Mouse (Mus musculus): ENCODE data around the gene Tfb2m. TPM values are rescaled to one million over a fixed set of nuclear protein-coding genes. Genes with fewer than 3 reads are reported as not detected.

Tfb2m gene
- total and polyA plus RNA-seq, 3 experiments: 9.0 to 51.9 (median 39.8) TPM

DNA sequence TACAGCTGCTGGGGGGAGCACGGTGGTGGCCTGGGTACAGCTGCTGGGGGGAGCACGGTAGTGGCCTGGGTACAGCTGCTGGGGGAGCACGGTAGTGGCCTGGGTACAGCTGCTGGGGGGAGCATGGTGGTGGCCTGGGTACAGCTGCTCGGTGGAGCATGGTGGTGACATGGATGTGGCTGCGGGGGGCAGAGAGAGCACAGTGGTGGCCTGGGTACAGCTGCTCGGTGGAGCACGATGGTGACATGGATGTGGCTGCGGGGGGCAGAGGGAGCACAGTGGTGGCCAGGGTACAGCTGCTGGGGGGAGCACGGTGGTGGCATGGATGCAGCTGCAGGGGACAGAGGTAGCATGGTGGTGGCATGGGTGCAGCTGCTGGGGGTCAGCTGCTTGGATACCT lies 39.6 kb upstream of the Tfb2m start:
- DNase-seq (ENCODE audit: low spot score): no peak
- peaks cover 50% of the 10 kb centered on the region for H3K36me3 ChIP-seq (replicated peaks)
- no peaks in the 10 kb centered on the region for H3K27me3 ChIP-seq (ENCODE audit: insufficient read depth, low read length)
- H3K4me3 ChIP-seq (ENCODE audit: low read depth, low read length): peak overlapping the region; percentile 28; the same call in 1 of the 2 replicates
- peaks cover 74% of the 10 kb centered on the region for H3K4me1 ChIP-seq (ENCODE audit: insufficient read depth, low read depth, low read length)
- no peak for ATAC-seq (ENCODE audit: extremely low read depth, insufficient number of reproducible peaks, low FRiP score, poor library complexity, severe bottlenecking)
- TF ChIP-seq CTCF (IDR thresholded peaks at IDR 0.05; ENCODE audit: low read depth, low read length) (no peak), GATA1 (IDR thresholded peaks at IDR 0.05; ENCODE audit: borderline replicate concordance, low read length) (no peak), POLR2AphosphoS5 (IDR thresholded peaks at IDR 0.05; ENCODE audit: insufficient replicate concordance, low read depth, low read length) (no peak), TAL1 (conservative IDR thresholded peaks at IDR 0.05; ENCODE audit: low read depth, low read length) (no peak), GATA2 (IDR thresholded peaks at IDR 0.05; ENCODE audit: borderline replicate concordance, low read depth, low read length) (no peak)
- H3K9me3 ChIP-seq (replicated peaks): no peaks in the 10 kb centered on the region

DNA sequence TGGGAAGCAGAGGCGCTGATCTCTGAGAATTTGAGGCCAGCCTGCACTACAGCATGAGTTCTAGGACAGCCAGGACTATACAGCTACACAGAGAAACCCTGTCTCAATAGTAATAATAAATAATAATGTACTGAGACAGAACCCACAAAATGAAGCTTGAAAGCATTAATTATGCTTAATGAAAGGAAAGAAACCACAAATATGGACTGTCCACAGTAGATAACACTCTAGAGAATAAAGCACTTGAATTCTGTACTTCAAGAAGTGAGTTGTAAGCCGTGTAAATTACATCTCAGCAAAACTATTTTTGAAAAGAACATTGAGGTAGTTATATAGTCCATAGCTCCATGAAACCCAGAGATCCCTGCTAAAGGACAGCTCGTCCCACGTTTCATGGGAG lies 38.2 kb upstream of the Tfb2m start:
- Histone ChIP-seq H3K4me1 (ENCODE audit: insufficient read depth, low read depth, low read length) (peaks cover 79% of the 10 kb centered on the region), H3K4me3 (ENCODE audit: low read depth, low read length) (no peak overlapping the region), H3K9me3 (replicated peaks) (no peaks in the 10 kb centered on the region), H3K27me3 (ENCODE audit: insufficient read depth, low read length) (no peaks in the 10 kb centered on the region), H3K36me3 (replicated peaks) (peaks cover 55% of the 10 kb centered on the region)
- ATAC-seq (ENCODE audit: extremely low read depth, insufficient number of reproducible peaks, low FRiP score, poor library complexity, severe bottlenecking) (no peak), DNase-seq (ENCODE audit: low spot score) (no peak)
- TF ChIP-seq GATA2 (IDR thresholded peaks at IDR 0.05; ENCODE audit: borderline replicate concordance, low read depth, low read length) (no peak), POLR2AphosphoS5 (IDR thresholded peaks at IDR 0.05; ENCODE audit: insufficient replicate concordance, low read depth, low read length) (no peak), CTCF (IDR thresholded peaks at IDR 0.05; ENCODE audit: low read depth, low read length) (no peak), GATA1 (IDR thresholded peaks at IDR 0.05; ENCODE audit: borderline replicate concordance, low read length) (no peak), TAL1 (conservative IDR thresholded peaks at IDR 0.05; ENCODE audit: low read depth, low read length) (no peak)

DNA sequence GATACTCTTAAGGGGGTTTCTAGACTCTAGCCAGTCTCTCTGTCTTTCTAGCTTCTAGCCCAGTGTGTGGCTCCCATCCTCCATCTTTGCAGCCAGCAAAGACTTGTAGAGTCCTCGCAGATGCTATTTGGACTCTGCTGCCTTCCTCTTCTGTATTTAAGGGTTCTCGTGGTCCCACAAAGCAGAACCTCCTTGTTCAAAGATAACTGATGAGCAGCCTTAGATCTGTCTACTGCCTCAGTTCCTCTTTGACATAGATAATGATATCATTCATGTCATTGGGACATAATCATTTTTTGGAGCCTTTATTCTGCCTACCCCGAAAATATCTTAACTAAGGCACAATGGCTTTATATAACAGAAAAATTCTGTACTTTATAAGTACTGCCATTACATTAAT lies 37.0 kb upstream of the Tfb2m start:
- Histone ChIP-seq H3K36me3 (replicated peaks) (peaks cover 55% of the 10 kb centered on the region), H3K4me3 (ENCODE audit: low read depth, low read length) (no peak overlapping the region), H3K4me1 (ENCODE audit: insufficient read depth, low read depth, low read length) (peaks cover 87% of the 10 kb centered on the region), H3K9me3 (replicated peaks) (no peaks in the 10 kb centered on the region), H3K27me3 (ENCODE audit: insufficient read depth, low read length) (no peaks in the 10 kb centered on the region)
- no peak for TF ChIP-seq CTCF (IDR thresholded peaks at IDR 0.05; ENCODE audit: low read depth, low read length)
- no peak for TF ChIP-seq GATA1 (IDR thresholded peaks at IDR 0.05; ENCODE audit: borderline replicate concordance, low read length)
- no peak for TF ChIP-seq POLR2AphosphoS5 (IDR thresholded peaks at IDR 0.05; ENCODE audit: insufficient replicate concordance, low read depth, low read length)
- no peak for TF ChIP-seq GATA2 (IDR thresholded peaks at IDR 0.05; ENCODE audit: borderline replicate concordance, low read depth, low read length)
- TF ChIP-seq TAL1 (conservative IDR thresholded peaks at IDR 0.05; ENCODE audit: low read depth, low read length): no peak
- ATAC-seq (ENCODE audit: extremely low read depth, insufficient number of reproducible peaks, low FRiP score, poor library complexity, severe bottlenecking) (no peak), DNase-seq (ENCODE audit: low spot score) (no peak)

DNA sequence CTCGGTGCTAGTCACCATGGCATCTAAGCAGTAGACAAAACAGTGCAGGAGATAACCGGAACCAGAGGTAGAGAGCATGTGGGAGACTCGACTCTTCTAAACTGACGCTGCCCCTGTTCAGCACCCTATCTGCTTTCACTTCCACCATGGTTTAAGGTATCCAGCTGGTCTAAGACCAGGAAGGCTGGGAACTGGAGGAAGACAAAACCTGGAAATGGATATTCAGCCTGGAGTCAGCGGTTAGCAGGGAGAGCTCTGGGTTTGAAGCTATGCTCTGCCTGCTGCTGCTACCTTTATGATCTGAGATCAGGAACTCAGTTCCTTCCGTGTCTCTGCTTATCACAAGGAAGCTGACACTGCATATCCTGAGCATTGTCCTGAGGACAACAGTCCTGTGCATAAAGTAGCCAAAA lies 36.0 kb upstream of the Tfb2m start:
- H3K9me3 ChIP-seq (replicated peaks): no peaks in the 10 kb centered on the region
- DNase-seq (ENCODE audit: low spot score) (no peak), ATAC-seq (ENCODE audit: extremely low read depth, insufficient number of reproducible peaks, low FRiP score, poor library complexity, severe bottlenecking) (peak; percentile 48)
- H3K4me3 ChIP-seq (ENCODE audit: low read depth, low read length): no peak overlapping the region; the same call in 1 of the 2 replicates
- no peak for TF ChIP-seq CTCF (IDR thresholded peaks at IDR 0.05; ENCODE audit: low read depth, low read length)
- no peak for TF ChIP-seq GATA1 (IDR thresholded peaks at IDR 0.05; ENCODE audit: borderline replicate concordance, low read length)
- TF ChIP-seq GATA2 (IDR thresholded peaks at IDR 0.05; ENCODE audit: borderline replicate concordance, low read depth, low read length): no peak
- TF ChIP-seq POLR2AphosphoS5 (IDR thresholded peaks at IDR 0.05; ENCODE audit: insufficient replicate concordance, low read depth, low read length): no peak
- no peak for TF ChIP-seq TAL1 (conservative IDR thresholded peaks at IDR 0.05; ENCODE audit: low read depth, low read length)
- peaks cover 87% of the 10 kb centered on the region for H3K4me1 ChIP-seq (ENCODE audit: insufficient read depth, low read depth, low read length)
- no peaks in the 10 kb centered on the region for H3K27me3 ChIP-seq (ENCODE audit: insufficient read depth, low read length)
- peaks cover 51% of the 10 kb centered on the region for H3K36me3 ChIP-seq (replicated peaks)

DNA sequence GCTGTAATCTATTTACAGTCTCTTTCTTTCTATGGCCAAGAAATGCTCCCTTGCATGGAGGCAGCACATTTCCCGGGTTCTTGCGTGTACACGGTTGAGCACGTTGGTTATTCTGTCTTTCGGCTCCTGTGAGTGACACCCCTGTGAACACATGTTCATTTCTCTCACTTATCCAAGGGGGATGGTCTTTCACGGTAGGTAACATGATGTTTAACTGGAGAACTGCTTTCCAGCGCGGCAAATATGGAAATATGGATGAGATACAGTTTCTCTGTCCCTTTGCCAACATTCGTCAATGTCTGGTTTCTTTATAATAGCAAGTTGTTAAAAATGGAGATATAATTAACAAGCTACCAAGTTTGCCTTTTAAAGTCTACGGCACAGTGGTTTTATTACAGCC lies 35.4 kb upstream of the Tfb2m start:
- ATAC-seq (ENCODE audit: extremely low read depth, insufficient number of reproducible peaks, low FRiP score, poor library complexity, severe bottlenecking) (no peak), DNase-seq (ENCODE audit: low spot score) (no peak)
- H3K9me3 ChIP-seq (replicated peaks): no peaks in the 10 kb centered on the region
- no peak overlapping the region for H3K4me3 ChIP-seq (ENCODE audit: low read depth, low read length)
- H3K27me3 ChIP-seq (ENCODE audit: insufficient read depth, low read length): no peaks in the 10 kb centered on the region
- peaks cover 52% of the 10 kb centered on the region for H3K36me3 ChIP-seq (replicated peaks)
- TF ChIP-seq GATA2 (IDR thresholded peaks at IDR 0.05; ENCODE audit: borderline replicate concordance, low read depth, low read length): no peak
- no peak for TF ChIP-seq CTCF (IDR thresholded peaks at IDR 0.05; ENCODE audit: low read depth, low read length)
- TF ChIP-seq POLR2AphosphoS5 (IDR thresholded peaks at IDR 0.05; ENCODE audit: insufficient replicate concordance, low read depth, low read length): no peak
- TF ChIP-seq TAL1 (conservative IDR thresholded peaks at IDR 0.05; ENCODE audit: low read depth, low read length): no peak
- no peak for TF ChIP-seq GATA1 (IDR thresholded peaks at IDR 0.05; ENCODE audit: borderline replicate concordance, low read length)
- peaks cover 88% of the 10 kb centered on the region for H3K4me1 ChIP-seq (ENCODE audit: insufficient read depth, low read depth, low read length)

DNA sequence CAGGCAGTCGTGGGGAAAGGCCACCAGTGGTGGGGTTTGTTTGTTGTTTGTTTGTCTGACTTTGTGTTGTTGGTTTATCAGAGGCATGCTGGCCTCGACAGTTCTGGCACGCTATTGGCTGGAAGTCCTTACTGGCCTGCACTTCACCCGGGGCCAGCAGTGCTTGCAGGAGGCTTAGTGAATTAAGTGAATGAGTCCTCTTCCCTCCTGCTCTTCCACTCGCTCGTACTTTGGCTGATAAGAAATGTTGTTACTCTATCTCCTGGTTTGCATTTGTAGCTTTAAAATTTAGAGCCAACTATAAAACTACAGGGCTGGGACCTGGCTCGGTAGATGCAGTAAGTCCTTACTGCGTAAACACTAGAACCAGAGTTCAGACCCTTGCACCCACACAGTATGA lies 34.1 kb upstream of the Tfb2m start:
- Histone ChIP-seq H3K4me1 (ENCODE audit: insufficient read depth, low read depth, low read length) (peaks cover 92% of the 10 kb centered on the region), H3K27me3 (ENCODE audit: insufficient read depth, low read length) (no peaks in the 10 kb centered on the region), H3K9me3 (replicated peaks) (no peaks in the 10 kb centered on the region), H3K4me3 (ENCODE audit: low read depth, low read length) (no peak overlapping the region), H3K36me3 (replicated peaks) (peaks cover 55% of the 10 kb centered on the region)
- DNase-seq (ENCODE audit: low spot score) (no peak), ATAC-seq (ENCODE audit: extremely low read depth, insufficient number of reproducible peaks, low FRiP score, poor library complexity, severe bottlenecking) (no peak)
- TF ChIP-seq GATA1 (IDR thresholded peaks at IDR 0.05; ENCODE audit: borderline replicate concordance, low read length) (no peak), TAL1 (conservative IDR thresholded peaks at IDR 0.05; ENCODE audit: low read depth, low read length) (no peak), GATA2 (IDR thresholded peaks at IDR 0.05; ENCODE audit: borderline replicate concordance, low read depth, low read length) (no peak)
